Comparison of ENCODE assay signal across 13 mouse cellular contexts in genomic region chr2:181569856-181570255, GRCm38 (mm10).
"Had no signal": no experiment of that assay in that cellular context is flagged by ENCODE, and none has a peak within 500 bp of the region (broad histone marks: within the 10 kb centered on the region; RNA-seq: fewer than 3 reads in every experiment).

No protein-coding gene starts in this region.

- H3K27ac ChIP-seq: kidney, postnatal 0 days; layer of hippocampus, adult 2 months; limb, embryonic 13.5 days; liver, embryonic 13.5 days; midbrain, embryonic 15.5 days; neural tube, embryonic 15.5 days; stomach, embryonic 15.5 days had no signal

- H3K4me3 ChIP-seq: layer of hippocampus, adult 2 months; limb, embryonic 13.5 days; liver, embryonic 13.5 days; midbrain, embryonic 15.5 days; neural tube, embryonic 15.5 days; stomach, embryonic 15.5 days had no signal

- H3K9ac ChIP-seq: limb, embryonic 13.5 days; midbrain, embryonic 15.5 days; neural tube, embryonic 15.5 days; stomach, embryonic 15.5 days had no signal

- H3K9me3 ChIP-seq: limb, embryonic 13.5 days; liver, embryonic 13.5 days; midbrain, embryonic 15.5 days; neural tube, embryonic 15.5 days; stomach, embryonic 15.5 days had no signal

- DNase-seq: kidney, adult 11 months; kidney, adult 9 months; kidney, postnatal 36 days; liver, embryonic 13.5 days; lung, adult 18-20 months; spleen, adult 18-20 months; thymus, postnatal 36 days had no signal

- ATAC-seq: midbrain, embryonic 15.5 days had no signal

- H3K36me3 ChIP-seq: midbrain, embryonic 15.5 days had no signal

- H3K27me3 ChIP-seq: limb, embryonic 13.5 days; liver, embryonic 13.5 days; midbrain, embryonic 15.5 days; neural tube, embryonic 15.5 days; stomach, embryonic 15.5 days had no signal

- H3K4me1 ChIP-seq: limb, embryonic 13.5 days; midbrain, embryonic 15.5 days; neural tube, embryonic 15.5 days; stomach, embryonic 15.5 days had no signal

- H3K4me2 ChIP-seq: limb, embryonic 13.5 days; liver, embryonic 13.5 days; midbrain, embryonic 15.5 days; neural tube, embryonic 15.5 days; stomach, embryonic 15.5 days had no signal
